Mouse (Mus musculus): Measurements from ENCODE around the gene Nqo1.

Nqo1 gene

DNA sequence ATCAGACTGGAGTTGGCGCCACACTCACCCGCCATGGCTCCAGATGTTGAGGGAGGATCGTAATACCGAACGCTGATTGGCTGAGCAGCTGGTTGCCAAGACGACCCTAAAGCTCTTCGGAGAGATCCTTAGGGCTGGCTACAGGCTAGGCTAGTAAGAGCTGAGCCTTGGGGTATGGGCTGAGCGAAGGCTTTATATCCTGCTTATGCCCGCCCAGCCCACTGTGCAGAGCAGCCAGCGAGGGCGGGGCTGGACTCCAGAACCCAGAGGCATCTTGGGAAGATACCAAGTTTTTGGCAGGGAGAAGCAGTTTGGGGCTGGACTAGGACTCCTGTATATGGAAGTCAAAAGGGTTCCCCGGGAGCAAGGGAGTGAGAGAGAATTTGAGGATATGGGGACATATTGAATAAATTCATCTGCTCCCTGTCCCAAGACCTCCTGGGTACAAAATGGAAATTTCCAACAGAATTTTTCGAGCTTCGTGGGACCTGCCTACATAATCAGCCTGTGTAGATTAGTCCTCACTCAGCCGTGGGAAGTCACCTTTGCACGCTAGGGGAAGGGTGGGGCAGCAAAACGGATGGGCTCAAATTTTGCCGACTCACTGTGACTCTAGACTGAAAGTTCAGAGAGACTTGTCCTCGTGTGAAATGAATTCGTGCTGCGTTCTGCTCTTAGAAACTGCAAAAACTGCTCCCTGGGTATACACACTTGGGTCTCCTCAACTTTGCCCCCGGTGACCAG lies at the start of gene Nqo1:
Gene Nqo1 (minus strand): TSS at position 169 of the 744 bp plus-strand sequence.
- DNase-seq (ENCODE audit: low read depth, low spot score), result peak; percentile 37

- peak; percentile 52 for DNase-seq (ENCODE audit: low read depth, low spot score)
Observed at GRCm38 (mm10) chr8:107451414-107452066, 48.5 kb upstream of the Nqo1 start.

GRCm38 (mm10) chr8:107449655-107450054 lies 46.6 kb upstream of the Nqo1 start:
- DNase-seq (ENCODE audit: low read depth, low spot score), result no peak

- no peak for DNase-seq (ENCODE audit: low read depth, low spot score)
Observed at GRCm38 (mm10) chr8:107449130-107449529, 46.1 kb upstream of the Nqo1 start.

GRCm38 (mm10) chr8:107448382-107448889 lies 45.4 kb upstream of the Nqo1 start:
- no peak for DNase-seq (ENCODE audit: low read depth, low spot score)

- no peak for DNase-seq (ENCODE audit: low read depth, low spot score)
Observed at GRCm38 (mm10) chr8:107447713-107448112, 44.7 kb upstream of the Nqo1 start.

GRCm38 (mm10) chr8:107444626-107445025 lies 41.6 kb upstream of the Nqo1 start:
- DNase-seq (ENCODE audit: low read depth, low spot score), result no peak

- DNase-seq (ENCODE audit: low read depth, low spot score), result no peak
Observed at GRCm38 (mm10) chr8:107439880-107440625, 37.0 kb upstream of the Nqo1 start.

DNA sequence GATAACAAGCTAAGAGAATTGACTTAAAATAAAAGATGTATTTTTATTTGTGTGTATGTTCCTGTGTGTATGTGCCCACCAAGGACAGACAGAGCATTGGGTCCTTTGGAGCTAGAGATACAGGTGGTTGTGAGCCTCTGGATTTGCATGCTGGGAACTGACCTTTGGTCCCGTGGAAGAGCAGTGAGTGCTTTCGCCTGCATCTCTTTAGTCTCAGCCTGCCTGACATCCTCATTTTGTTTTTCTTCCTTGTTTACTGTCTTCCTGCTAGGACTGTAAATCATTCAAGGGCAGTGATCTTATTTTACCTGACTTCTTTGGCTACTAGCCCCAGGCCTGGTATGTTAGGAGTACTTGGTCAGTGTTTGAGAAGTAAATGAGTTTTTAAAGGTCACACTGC lies 34.7 kb upstream of the Nqo1 start:
- no peak for DNase-seq (ENCODE audit: low read depth, low spot score)

DNA sequence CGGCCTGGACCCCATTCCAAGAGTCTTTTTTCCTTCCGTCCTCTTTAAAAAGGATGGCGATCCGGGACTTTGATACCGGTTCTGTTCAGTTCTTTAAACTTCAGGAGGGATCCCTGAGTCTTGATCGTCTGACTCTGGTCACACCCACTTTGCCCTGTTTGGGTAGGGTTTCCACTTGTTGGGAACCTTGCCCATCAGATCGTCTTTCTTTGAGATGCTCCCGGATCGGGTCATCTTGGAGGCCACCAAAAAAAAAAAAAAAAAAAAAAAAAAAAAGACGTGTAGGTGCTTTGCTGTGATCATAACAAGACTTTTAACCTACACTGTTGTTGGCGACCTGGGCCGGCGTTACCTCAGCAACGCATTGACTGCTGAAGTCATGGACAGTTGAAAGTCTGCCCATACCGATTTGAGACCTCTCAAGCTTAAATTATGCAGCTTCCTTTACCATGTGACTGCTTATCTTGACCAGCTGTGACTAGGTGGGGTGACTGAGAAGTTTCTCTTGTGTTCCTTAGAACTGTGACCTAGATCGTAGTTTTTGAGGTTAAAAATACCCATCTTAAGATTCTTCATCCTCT lies 33.9 kb upstream of the Nqo1 start:
- no peak for DNase-seq (ENCODE audit: low read depth, low spot score)

- no peak for DNase-seq (ENCODE audit: low read depth, low spot score)
Observed at GRCm38 (mm10) chr8:107435962-107436831, 33.2 kb upstream of the Nqo1 start, which contains the start of gene Wwp2. TSS of gene Wwp2 (plus strand) at chr8:107436365.

- DNase-seq (ENCODE audit: low read depth, low spot score), result no peak
Observed at GRCm38 (mm10) chr8:107435421-107435961, 32.5 kb upstream of the Nqo1 start.

GRCm38 (mm10) chr8:107430821-107431220 lies 27.8 kb upstream of the Nqo1 start:
- DNase-seq (ENCODE audit: low read depth, low spot score), result no peak

- no peak for DNase-seq (ENCODE audit: low read depth, low spot score)
Observed at GRCm38 (mm10) chr8:107425230-107425597, 22.2 kb upstream of the Nqo1 start.

DNA sequence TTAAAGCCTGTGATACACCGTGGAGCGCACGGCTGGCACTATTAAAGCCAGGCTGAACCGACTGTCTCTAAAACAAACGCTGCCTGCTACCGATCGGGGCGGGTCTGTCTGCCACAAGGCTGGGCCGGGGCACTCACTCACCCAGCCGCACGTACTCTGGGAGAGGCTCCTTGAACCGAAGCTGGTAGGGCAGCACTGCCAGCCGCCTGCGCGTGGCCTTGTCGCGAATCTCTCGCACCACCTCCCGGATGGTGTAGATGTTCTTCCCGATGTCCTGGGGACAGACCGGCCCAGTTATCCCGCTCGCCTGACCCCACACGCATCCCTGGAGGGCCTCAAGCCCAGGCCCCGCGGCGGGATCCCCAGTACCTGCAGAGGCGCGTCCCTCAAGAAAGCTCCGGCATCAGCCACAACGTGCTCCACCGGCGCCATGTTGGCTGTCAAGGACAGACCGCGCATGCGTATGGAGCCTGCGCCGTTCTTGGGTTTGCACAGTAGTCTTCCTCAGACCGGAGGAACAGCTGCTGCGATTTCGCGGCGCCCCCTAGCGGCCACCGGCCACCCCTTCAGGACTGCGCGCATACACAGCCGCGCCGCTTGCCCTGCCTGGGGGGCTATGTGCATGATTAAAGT lies 21.7 kb upstream of the Nqo1 start, which contains the start of gene Nob1:
Gene Nob1 (minus strand): TSS at position 455 of the 633 bp plus-strand sequence.
- peak; percentile 88 for DNase-seq (ENCODE audit: low read depth, low spot score)

- DNase-seq (ENCODE audit: low read depth, low spot score), result no peak
Observed at GRCm38 (mm10) chr8:107424176-107424575, 21.2 kb upstream of the Nqo1 start.

GRCm38 (mm10) chr8:107417001-107417400 lies 14.0 kb upstream of the Nqo1 start:
- no peak for DNase-seq (ENCODE audit: low read depth, low spot score)

DNA sequence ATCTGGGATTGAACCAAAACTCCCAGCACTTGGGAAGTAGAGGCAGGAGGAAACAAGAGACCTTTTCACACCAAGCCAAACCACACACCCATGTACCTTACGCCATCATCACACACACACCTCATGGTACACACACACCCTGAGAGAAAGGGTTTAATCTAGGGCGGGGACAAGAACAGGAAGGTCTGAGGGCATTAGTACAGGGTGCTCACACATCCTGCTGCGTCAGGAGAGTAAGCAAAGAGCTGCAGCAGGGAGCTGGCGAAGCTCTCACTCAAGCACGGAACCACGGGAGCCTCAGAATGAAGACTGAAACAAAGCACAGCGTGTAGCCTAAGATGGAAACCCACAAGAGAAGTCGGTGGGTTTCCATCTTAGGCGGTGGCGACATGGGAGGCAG lies 10.9 kb upstream of the Nqo1 start:
- DNase-seq (ENCODE audit: low read depth, low spot score), result no peak

DNA sequence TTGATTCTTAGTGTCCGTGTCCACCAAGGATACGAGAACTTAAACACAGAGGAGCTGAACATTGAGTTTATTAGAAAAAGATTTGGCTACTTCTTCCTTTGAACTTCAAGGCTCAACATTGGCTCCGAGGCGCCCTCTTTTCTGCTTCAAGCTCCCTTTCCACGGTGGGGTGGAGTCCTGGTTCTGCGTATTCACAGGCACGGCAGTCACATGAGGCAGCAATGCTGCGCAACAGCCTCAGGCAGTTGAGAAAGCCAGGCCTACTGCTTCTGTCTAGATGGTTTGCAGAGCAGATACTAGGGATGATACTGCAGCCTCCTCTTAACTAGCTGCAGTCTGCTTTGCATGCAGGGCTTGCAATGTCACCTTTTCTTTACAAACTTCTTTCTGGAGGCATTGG lies 9.5 kb upstream of the Nqo1 start:
- DNase-seq (ENCODE audit: low read depth, low spot score), result no peak

DNA sequence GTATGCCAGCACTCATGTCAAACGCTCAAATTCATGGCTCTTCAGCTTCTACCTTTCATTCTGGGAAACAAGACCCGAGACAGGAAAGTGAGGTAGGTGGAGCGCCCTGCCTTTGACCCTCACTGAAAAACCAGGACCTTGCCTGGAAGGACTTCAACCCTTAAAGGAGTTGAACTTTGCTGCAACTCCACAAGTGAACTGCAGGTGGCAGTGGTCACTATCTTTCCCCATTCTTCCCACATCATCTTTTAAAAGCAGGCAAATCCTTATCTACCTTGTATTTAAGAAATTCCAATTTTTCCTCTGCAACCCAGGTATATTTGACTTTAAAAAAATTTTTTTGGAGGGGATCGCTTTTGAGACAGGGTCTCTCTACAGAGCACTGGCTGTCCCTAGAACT lies 8.4 kb upstream of the Nqo1 start:
- DNase-seq (ENCODE audit: low read depth, low spot score), result no peak

All from brain, embryonic 18.5 days (tissue).